Mouse (Mus musculus): ENCODE data around the gene Mllt10. TPM values are rescaled to one million over a fixed set of nuclear protein-coding genes. Genes with fewer than 3 reads are reported as not detected.

Mllt10 gene
- polyA plus RNA-seq, 1 experiment, result 27.4 TPM

DNA sequence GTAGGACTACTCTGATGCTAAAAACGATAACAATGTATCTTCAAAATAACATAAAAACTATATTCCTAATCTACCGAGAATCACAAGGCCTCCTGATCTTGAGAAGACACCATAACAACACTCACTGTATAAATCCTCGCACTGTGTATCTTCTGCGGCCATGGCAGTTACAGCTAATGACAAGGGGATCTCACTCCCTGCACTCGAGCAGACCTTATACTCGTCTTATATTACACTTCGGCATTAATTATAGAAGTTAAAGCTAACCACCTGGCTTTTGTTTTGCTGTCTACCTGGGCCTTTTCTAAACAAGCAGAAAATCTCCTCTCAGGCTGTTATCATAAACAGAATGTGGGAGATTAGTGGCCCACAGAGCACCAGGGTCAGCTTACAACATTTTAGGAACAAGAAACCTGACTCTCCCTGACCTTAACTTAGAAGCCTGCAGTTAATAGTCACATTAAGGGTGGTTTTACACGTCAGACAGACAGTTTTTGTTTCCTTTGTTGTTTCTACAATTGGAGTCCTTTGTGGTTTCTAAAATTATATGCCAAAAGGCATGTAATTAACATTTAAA lies 173.5 kb downstream of the Mllt10 start:
- 88% methylated on average over 8 of the region's 8 CpGs for WGBS
- Histone ChIP-seq H3K4me3 (ENCODE audit: extremely low read depth, insufficient read depth, insufficient read length) (no peak overlapping the region), H3K4me1 (ENCODE audit: control insufficient read depth, insufficient read depth, insufficient read length) (no peaks in the 10 kb centered on the region), H3K27me3 (ENCODE audit: control insufficient read depth, insufficient read depth, low read length) (no peaks in the 10 kb centered on the region), H3K27ac (ENCODE audit: insufficient read depth, low read length) (no peak overlapping the region), H3K36me3 (ENCODE audit: control insufficient read depth, insufficient read depth, low read length) (peaks cover 2% of the 10 kb centered on the region; the same call in 1 of the 2 replicates)
- TF ChIP-seq CTCF (IDR thresholded peaks at IDR 0.05; ENCODE audit: extremely low read depth, insufficient read depth, insufficient read length, insufficient replicate concordance), result no peak
- no peak for TF ChIP-seq POLR2A (IDR thresholded peaks at IDR 0.05; ENCODE audit: low read depth, low read length)
- DNase-seq (ENCODE audit: low read depth in 1 of 2, low spot score in 2 of 2), result no peak

DNA sequence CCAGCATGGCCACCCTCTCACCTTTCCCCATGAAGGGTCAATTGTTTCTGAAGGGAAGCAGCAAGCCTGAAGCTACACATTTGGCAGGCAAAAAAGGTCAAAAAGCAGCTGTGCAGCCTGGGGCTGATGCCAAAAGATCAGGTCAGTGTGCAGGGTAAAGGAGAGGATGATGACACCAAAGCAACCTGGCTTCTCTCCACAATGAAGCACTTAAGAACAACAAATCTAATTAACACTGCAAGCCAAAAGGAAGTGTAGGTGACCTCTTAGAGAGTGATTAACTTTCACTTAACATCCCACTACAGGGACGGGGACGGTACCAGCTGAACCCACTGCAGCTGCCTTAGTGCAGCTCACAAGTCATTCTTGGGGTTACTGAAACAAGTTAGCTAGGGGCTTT lies 174.2 kb downstream of the Mllt10 start:
- H3K4me3 ChIP-seq (ENCODE audit: extremely low read depth, insufficient read depth, insufficient read length), result no peak overlapping the region
- H3K27me3 ChIP-seq (ENCODE audit: control insufficient read depth, insufficient read depth, low read length), result no peaks in the 10 kb centered on the region
- WGBS, result 90% methylated on average over 2 of the region's 2 CpGs
- peaks cover 2% of the 10 kb centered on the region; the same call in 1 of the 2 replicates for H3K36me3 ChIP-seq (ENCODE audit: control insufficient read depth, insufficient read depth, low read length)
- H3K4me1 ChIP-seq (ENCODE audit: control insufficient read depth, insufficient read depth, insufficient read length), result no peaks in the 10 kb centered on the region
- H3K27ac ChIP-seq (ENCODE audit: insufficient read depth, low read length), result no peak overlapping the region
- TF ChIP-seq POLR2A (IDR thresholded peaks at IDR 0.05; ENCODE audit: low read depth, low read length) (no peak), CTCF (IDR thresholded peaks at IDR 0.05; ENCODE audit: extremely low read depth, insufficient read depth, insufficient read length, insufficient replicate concordance) (no peak)
- DNase-seq (ENCODE audit: low read depth in 1 of 2, low spot score in 2 of 2), result no peak

GRCm38 (mm10) chr2:18231143-18231542 lies 176.1 kb downstream of the Mllt10 start:
- no peaks in the 10 kb centered on the region for H3K27me3 ChIP-seq (ENCODE audit: control insufficient read depth, insufficient read depth, low read length)
- no peak overlapping the region for H3K4me3 ChIP-seq (ENCODE audit: extremely low read depth, insufficient read depth, insufficient read length)
- H3K36me3 ChIP-seq (ENCODE audit: control insufficient read depth, insufficient read depth, low read length), result peaks cover 2% of the 10 kb centered on the region; the same call in 1 of the 2 replicates
- no peak for DNase-seq (ENCODE audit: low read depth in 1 of 2, low spot score in 2 of 2)
- H3K27ac ChIP-seq (ENCODE audit: insufficient read depth, low read length), result no peak overlapping the region
- 91% methylated on average over 4 of the region's 4 CpGs for WGBS
- no peaks in the 10 kb centered on the region for H3K4me1 ChIP-seq (ENCODE audit: control insufficient read depth, insufficient read depth, insufficient read length)
- TF ChIP-seq POLR2A (IDR thresholded peaks at IDR 0.05; ENCODE audit: low read depth, low read length), result no peak
- no peak for TF ChIP-seq CTCF (IDR thresholded peaks at IDR 0.05; ENCODE audit: extremely low read depth, insufficient read depth, insufficient read length, insufficient replicate concordance)

- DNase-seq (ENCODE audit: low read depth in 1 of 2, low spot score in 2 of 2), result no peak
- no peak for TF ChIP-seq POLR2A (IDR thresholded peaks at IDR 0.05; ENCODE audit: low read depth, low read length)
- no peak for TF ChIP-seq CTCF (IDR thresholded peaks at IDR 0.05; ENCODE audit: extremely low read depth, insufficient read depth, insufficient read length, insufficient replicate concordance)
- H3K27ac ChIP-seq (ENCODE audit: insufficient read depth, low read length), result no peak overlapping the region
- H3K4me1 ChIP-seq (ENCODE audit: control insufficient read depth, insufficient read depth, insufficient read length), result no peaks in the 10 kb centered on the region
- H3K4me3 ChIP-seq (ENCODE audit: extremely low read depth, insufficient read depth, insufficient read length), result no peak overlapping the region
- H3K27me3 ChIP-seq (ENCODE audit: control insufficient read depth, insufficient read depth, low read length), result no peaks in the 10 kb centered on the region
- peaks cover 2% of the 10 kb centered on the region; the same call in 1 of the 2 replicates for H3K36me3 ChIP-seq (ENCODE audit: control insufficient read depth, insufficient read depth, low read length)
- WGBS, result 78% methylated on average over 5 of the region's 5 CpGs
These were observed 178.0 kb downstream of the Mllt10 start for GRCm38 (mm10) chr2:18232883-18233567.

DNA sequence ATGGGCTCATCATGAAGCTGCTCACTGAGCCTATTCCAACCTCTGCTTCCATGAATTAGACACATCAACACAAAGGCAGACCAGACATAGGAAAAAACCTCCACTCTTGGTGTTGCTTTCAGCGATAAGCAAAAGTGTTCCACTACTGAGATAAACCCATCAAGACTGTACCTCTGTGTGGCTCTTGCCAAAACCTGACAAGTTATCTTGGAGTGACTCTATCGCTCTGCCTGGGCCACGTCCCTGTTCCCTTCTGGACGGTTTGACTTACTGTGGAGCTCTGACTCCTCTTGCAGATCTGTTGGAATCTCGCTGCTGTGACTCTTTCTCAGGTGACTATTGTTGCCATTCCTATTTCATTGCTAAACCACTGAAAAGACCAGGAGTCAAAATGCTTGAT lies 180.5 kb downstream of the Mllt10 start:
- no peak overlapping the region for H3K27ac ChIP-seq (ENCODE audit: insufficient read depth, low read length)
- no peak overlapping the region for H3K4me3 ChIP-seq (ENCODE audit: extremely low read depth, insufficient read depth, insufficient read length)
- WGBS, result 88% methylated on average over 5 of the region's 5 CpGs
- no peaks in the 10 kb centered on the region for H3K4me1 ChIP-seq (ENCODE audit: control insufficient read depth, insufficient read depth, insufficient read length)
- no peaks in the 10 kb centered on the region for H3K27me3 ChIP-seq (ENCODE audit: control insufficient read depth, insufficient read depth, low read length)
- peaks cover 2% of the 10 kb centered on the region; the same call in 1 of the 2 replicates for H3K36me3 ChIP-seq (ENCODE audit: control insufficient read depth, insufficient read depth, low read length)
- DNase-seq (ENCODE audit: low read depth in 1 of 2, low spot score in 2 of 2), result no peak
- no peak for TF ChIP-seq POLR2A (IDR thresholded peaks at IDR 0.05; ENCODE audit: low read depth, low read length)
- no peak for TF ChIP-seq CTCF (IDR thresholded peaks at IDR 0.05; ENCODE audit: extremely low read depth, insufficient read depth, insufficient read length, insufficient replicate concordance)

- Histone ChIP-seq H3K4me3 (ENCODE audit: extremely low read depth, insufficient read depth, insufficient read length) (no peak overlapping the region), H3K27me3 (ENCODE audit: control insufficient read depth, insufficient read depth, low read length) (no peaks in the 10 kb centered on the region), H3K4me1 (ENCODE audit: control insufficient read depth, insufficient read depth, insufficient read length) (no peaks in the 10 kb centered on the region), H3K27ac (ENCODE audit: insufficient read depth, low read length) (no peak overlapping the region), H3K36me3 (ENCODE audit: control insufficient read depth, insufficient read depth, low read length) (peaks cover 4% of the 10 kb centered on the region)
- no peak for TF ChIP-seq POLR2A (IDR thresholded peaks at IDR 0.05; ENCODE audit: low read depth, low read length)
- no peak for TF ChIP-seq CTCF (IDR thresholded peaks at IDR 0.05; ENCODE audit: extremely low read depth, insufficient read depth, insufficient read length, insufficient replicate concordance)
- DNase-seq (ENCODE audit: low read depth in 1 of 2, low spot score in 2 of 2), result no peak
- WGBS, result 81% methylated on average over 3 of the region's 3 CpGs
These were observed 194.2 kb downstream of the Mllt10 start for GRCm38 (mm10) chr2:18249224-18249623.

Other genes with a start within 250 kb of the Mllt10 start
- not detected in 2 replicates for gene H2al2a, start 58.3 kb upstream of the Mllt10 start, polyA plus RNA-seq (2012; rRNA removed)
- 0.52 and 1.1 TPM in 2 replicates for gene A930004D18Rik, start 17.5 kb upstream of the Mllt10 start, polyA plus RNA-seq (2012; rRNA removed)
- gene Skida1, start 6.2 kb upstream of the Mllt10 start, polyA plus RNA-seq (2012; rRNA removed), result 0.22 and 0.46 TPM in 2 replicates